In genomic region chr2:32248377-32249361, GRCm38 (mm10) we compare ENCODE assay signal across 16 mouse cellular contexts. TPM values are rescaled to one million over a fixed set of nuclear protein-coding genes. Genes with fewer than 3 reads are reported as not detected.
DNase-seq lines count a peak whose midpoint lies in the region; ATAC-seq and TF ChIP-seq lines count a peak whose summit lies in the region.
"Had no signal": no experiment of that assay in that cellular context is flagged by ENCODE, and none has a peak within 500 bp of the region (broad histone marks: within the 10 kb centered on the region; RNA-seq: fewer than 3 reads in every experiment).

No protein-coding gene starts in this region.

- H3K27me3 ChIP-seq in liver, adult 2 months (ENCODE audit: control insufficient read depth, insufficient read depth, low read length) = no peaks in the 10 kb centered on the region
- H3K27me3 ChIP-seq in liver, embryonic 11.5 days (replicated peaks; ENCODE audit: control insufficient read depth, insufficient read depth, low read length) = no peaks in the 10 kb centered on the region
- H3K27me3 ChIP-seq: CH12.LX; embryonic facial prominence, embryonic 13.5 days; forebrain, embryonic 12.5 days; limb, embryonic 12.5 days had no signal

- H3K4me2 ChIP-seq in liver, embryonic 11.5 days = no peak overlapping the region
- H3K4me2 ChIP-seq: embryonic facial prominence, embryonic 13.5 days; forebrain, embryonic 12.5 days; limb, embryonic 12.5 days had no signal

- no peak for ATAC-seq in liver, embryonic 11.5 days (replicated peaks; ENCODE audit: low FRiP score)
- ATAC-seq: hindbrain, embryonic 16.5 days; liver, postnatal 0 days had no signal

- no peak for TF ChIP-seq CTCF in liver, adult 2 months (IDR thresholded peaks at IDR 0.05; ENCODE audit: low read depth, low read length)

- H3K27ac ChIP-seq in liver, adult 2 months (replicated peaks; ENCODE audit: insufficient read depth, low read depth, low read length) = peak overlapping the region; percentile 51
- H3K27ac ChIP-seq in liver, embryonic 11.5 days (ENCODE audit: low read depth, low read length) = no peak overlapping the region
- H3K27ac ChIP-seq in brown adipose tissue, adult 24 weeks (replicated peaks; ENCODE audit: low read depth, low read length) = peak overlapping the region; percentile 77
- H3K27ac ChIP-seq: embryonic facial prominence, embryonic 13.5 days; forebrain, embryonic 12.5 days; limb, embryonic 12.5 days; midbrain, embryonic 10.5 days had no signal

- no peaks in the 10 kb centered on the region for H3K9me3 ChIP-seq in liver, embryonic 11.5 days (ENCODE audit: control insufficient read depth, low read length)
- H3K9me3 ChIP-seq: embryonic facial prominence, embryonic 13.5 days; forebrain, embryonic 12.5 days; limb, embryonic 12.5 days; midbrain, embryonic 10.5 days had no signal

- WGBS in liver, adult 2 months = 53% methylated on average over 10 of the region's 10 CpGs
- 80% methylated on average over 10 of the region's 10 CpGs for WGBS in liver, embryonic 11.5 days

- no peaks in the 10 kb centered on the region; the same call in 1 of the 2 replicates for H3K36me3 ChIP-seq in liver, adult 2 months (ENCODE audit: control insufficient read depth, insufficient read depth, low read length)
- peaks cover 42% of the 10 kb centered on the region for H3K36me3 ChIP-seq in liver, embryonic 11.5 days (ENCODE audit: control insufficient read depth, insufficient read depth, low read length)

- no peak overlapping the region for H3K4me3 ChIP-seq in liver, adult 2 months (ENCODE audit: insufficient read depth, low read depth, low read length)
- H3K4me3 ChIP-seq in liver, embryonic 11.5 days (ENCODE audit: low read depth, low read length) = no peak overlapping the region
- no peak overlapping the region for H3K4me3 ChIP-seq in brown adipose tissue, adult 24 weeks (ENCODE audit: insufficient read depth, low read depth, low read length)
- H3K4me3 ChIP-seq: embryonic facial prominence, embryonic 13.5 days; forebrain, embryonic 12.5 days; limb, embryonic 12.5 days; midbrain, embryonic 10.5 days had no signal

- H3K9ac ChIP-seq in liver, adult 2 months (ENCODE audit: low read depth, low read length) = no peak overlapping the region
- no peak overlapping the region for H3K9ac ChIP-seq in liver, embryonic 11.5 days (ENCODE audit: low read depth, low read length)
- H3K9ac ChIP-seq: forebrain, embryonic 12.5 days; limb, embryonic 12.5 days; liver, postnatal 0 days had no signal

- no peak for TF ChIP-seq POLR2A in liver, adult 2 months (IDR thresholded peaks at IDR 0.05; ENCODE audit: extremely low read depth, insufficient read depth, low read length)

- DNase-seq in liver, adult 2 months (ENCODE audit: extremely low read depth, low read depth, low spot score) = peak; percentile 95
- no peak for DNase-seq in liver, embryonic 11.5 days (ENCODE audit: low spot score)
- peak; percentile 68 for DNase-seq in kidney, adult 9 months
- DNase-seq in skeletal muscle tissue, adult 2 months (ENCODE audit: low read depth, low spot score) = peak; percentile 57
- no peak for DNase-seq in cerebellum, adult 9-11 months
- no peak for DNase-seq in ovary, postnatal 36 days (ENCODE audit: low spot score)
- DNase-seq: liver, postnatal 0 days; right cerebral cortex, postnatal 25 days; thymus, postnatal 25 days had no signal

- H3K4me1 ChIP-seq in liver, adult 2 months (ENCODE audit: control insufficient read depth, insufficient read depth, low read length) = peaks cover 13% of the 10 kb centered on the region
- no peaks in the 10 kb centered on the region for H3K4me1 ChIP-seq in liver, embryonic 11.5 days (replicated peaks; ENCODE audit: control insufficient read depth, insufficient read depth, low read length)
- H3K4me1 ChIP-seq in brown adipose tissue, adult 24 weeks (ENCODE audit: control insufficient read depth, insufficient read depth, insufficient read length, low read length) = no peaks in the 10 kb centered on the region; the same call in 1 of the 2 replicates
- H3K4me1 ChIP-seq: embryonic facial prominence, embryonic 13.5 days; forebrain, embryonic 12.5 days; limb, embryonic 12.5 days; midbrain, embryonic 10.5 days had no signal

- H3K79me2 ChIP-seq in liver, adult 2 months (ENCODE audit: control insufficient read depth, insufficient read depth, low read length) = no peaks in the 10 kb centered on the region

RNA-seq across cellular contexts. Expression of gene Uck1, which starts 11.3 kb away (rescaled TPM):
- total RNA-seq in liver, adult 2 months (2014; rRNA removed) = 27.5 and 36.7 TPM in 2 replicates
- 66.1 and 96.7 TPM in 2 replicates for polyA plus RNA-seq in liver, adult 2 months (2012; rRNA removed)
- polyA plus RNA-seq in liver, embryonic 11.5 days (2014; fragmentation: Nextera tagmentation; extraction: Ambion mirVana) = 57.3 and 59.5 TPM in 2 replicates
- 292 and 332 TPM in 2 replicates for polyA plus RNA-seq in brown adipose tissue, adult 24 weeks (2012; ENCODE audit: insufficient read depth, insufficient read length, missing spikeins)

RNA-seq across cellular contexts. Expression of gene Pomt1, which starts 12.3 kb away (rescaled TPM):
- total RNA-seq in liver, adult 2 months (2014; rRNA removed) = 10.9 and 11.9 TPM in 2 replicates
- 19.5 and 21.5 TPM in 2 replicates for polyA plus RNA-seq in liver, adult 2 months (2012; rRNA removed)
- polyA plus RNA-seq in liver, embryonic 11.5 days (2014; fragmentation: Nextera tagmentation; extraction: Ambion mirVana) = 35.7 and 37.1 TPM in 2 replicates
- 23.7 and 25.1 TPM in 2 replicates for polyA plus RNA-seq in brown adipose tissue, adult 24 weeks (2012; ENCODE audit: insufficient read depth, insufficient read length, missing spikeins)

RNA-seq across cellular contexts. Expression of gene Golga2, which starts 38.5 kb away (rescaled TPM):
- total RNA-seq in liver, adult 2 months (2014; rRNA removed) = 16.0 and 17.1 TPM in 2 replicates
- polyA plus RNA-seq in liver, adult 2 months (2012; rRNA removed) = 13.4 and 17.0 TPM in 2 replicates
- polyA plus RNA-seq in liver, embryonic 11.5 days (2014; fragmentation: Nextera tagmentation; extraction: Ambion mirVana) = 18.8 and 19.7 TPM in 2 replicates
- polyA plus RNA-seq in brown adipose tissue, adult 24 weeks (2012; ENCODE audit: insufficient read depth, insufficient read length, missing spikeins) = 51.9 and 57.6 TPM in 2 replicates

RNA-seq across cellular contexts. Expression of gene Swi5, which starts 39.2 kb away (rescaled TPM):
- 313 and 384 TPM in 2 replicates for total RNA-seq in liver, adult 2 months (2014; rRNA removed)
- 171 and 203 TPM in 2 replicates for polyA plus RNA-seq in liver, adult 2 months (2012; rRNA removed)
- polyA plus RNA-seq in liver, embryonic 11.5 days (2014; fragmentation: Nextera tagmentation; extraction: Ambion mirVana) = 369 and 385 TPM in 2 replicates
- polyA plus RNA-seq in brown adipose tissue, adult 24 weeks (2012; ENCODE audit: insufficient read depth, insufficient read length, missing spikeins) = 679 and 786 TPM in 2 replicates

Comparison
In these comparisons a context has a peak if more than half of its experiments do, and no peak if none do; other contexts are left out.
1. DNase-seq: peak in liver, adult 2 months (single experiment), kidney, adult 9 months (single experiment) and skeletal muscle tissue, adult 2 months (single experiment); none in liver, embryonic 11.5 days (single experiment), cerebellum, adult 9-11 months (single experiment) and ovary, postnatal 36 days (single experiment).